Mouse (Mus musculus) lung, postnatal 0 days (tissue): ENCODE measurements around the gene Hvcn1. TPM values are rescaled to one million over a fixed set of nuclear protein-coding genes. Genes with fewer than 3 reads are reported as not detected.
A peak's percentile ranks its signal among the peaks of the same experiment; 100 is the strongest.

Source experiments
- ATAC-seq: fragments of 200-750 bp; cut with Nextera tagmentation; 2 replicates; pipeline ENCODE4 v1.8.0; 2017; ENCODE audit warnings: moderate library complexity
- DNase-seq: peaks from one replicate; pipeline ENCODE4 v3.0.0-alpha.2; 2016; ENCODE audit warnings: low spot score
- H3K27ac ChIP-seq: fragments of 300-500 bp; sonication (generic); 2 replicates; pipeline ENCODE4 v1.5.1; 2014; ENCODE audit warnings: antibody characterized with exemption, mild to moderate bottlenecking, low read length, mixed read lengths
- H3K27me3 ChIP-seq: fragments of 300-500 bp; sonication (generic); replicated peaks from 2 replicates; pipeline ENCODE4 v1.6.1; 2014; ENCODE audit warnings: low read length, mixed read lengths; ENCODE audit not compliant: insufficient read depth
- H3K36me3 ChIP-seq: fragments of 300-500 bp; sonication (generic); 2 replicates; pipeline ENCODE4 v1.6.1; 2014; ENCODE audit warnings: low read length, mixed read lengths; ENCODE audit not compliant: insufficient read depth
- H3K4me1 ChIP-seq: fragments of 300-500 bp; sonication (generic); 2 replicates; pipeline ENCODE4 v1.6.1; 2014; ENCODE audit warnings: antibody characterized with exemption, low read depth, low read length, mixed read lengths; ENCODE audit not compliant: insufficient read depth
- H3K4me2 ChIP-seq: fragments of 300-500 bp; sonication (generic); replicated peaks from 2 replicates; pipeline ENCODE4 v1.6.1; 2014; ENCODE audit warnings: low read depth, mild to moderate bottlenecking, low read length, moderate library complexity, mixed read lengths
- H3K4me3 ChIP-seq: fragments of 300-500 bp; sonication (generic); 2 replicates; pipeline ENCODE4 v1.5.1; 2014; ENCODE audit warnings: low read depth, low read length
- H3K9ac ChIP-seq: fragments of 300-500 bp; sonication (generic); replicated peaks from 2 replicates; pipeline ENCODE4 v1.6.1; 2014; ENCODE audit warnings: low read depth, mild to moderate bottlenecking
- H3K9me3 ChIP-seq: fragments of 300-500 bp; sonication (generic); 2 replicates; pipeline ENCODE4 v1.6.1; 2016; ENCODE audit warnings: low read length, mixed read lengths
- CTCF ChIP-seq: IDR thresholded peaks from 2 replicates; pipeline ENCODE4 v1.5.1; 2016; ENCODE audit warnings: antibody characterized with exemption, mild to moderate bottlenecking
- EP300 ChIP-seq: IDR thresholded peaks from 2 replicates; pipeline ENCODE4 v1.6.1; 2016; ENCODE audit warnings: antibody characterized with exemption, mild to moderate bottlenecking, control low read depth
- WGBS: fragments of 180-500 bp; shearing (Covaris S2); extraction: QIAGEN DNeasy Blood & Tissue Kit; methylation state at CpG from one replicate; pipeline ENCODE4 v1.1.7; 2014; 5-methylcytosine and 5-hydroxymethylcytosine counted together
- polyA plus RNA-seq: library from polyadenylated mRNA; unstranded; fragments of >200 nt; fragmentation: Nextera tagmentation; extraction: Ambion mirVana; gene quantifications from 2 replicates; pipeline ENCODE4 v1.2.1, GENCODE M21; 2015

Gene Hvcn1
- polyA plus RNA-seq, 1 experiment from 2014 or later = 3.7 TPM

DNA sequence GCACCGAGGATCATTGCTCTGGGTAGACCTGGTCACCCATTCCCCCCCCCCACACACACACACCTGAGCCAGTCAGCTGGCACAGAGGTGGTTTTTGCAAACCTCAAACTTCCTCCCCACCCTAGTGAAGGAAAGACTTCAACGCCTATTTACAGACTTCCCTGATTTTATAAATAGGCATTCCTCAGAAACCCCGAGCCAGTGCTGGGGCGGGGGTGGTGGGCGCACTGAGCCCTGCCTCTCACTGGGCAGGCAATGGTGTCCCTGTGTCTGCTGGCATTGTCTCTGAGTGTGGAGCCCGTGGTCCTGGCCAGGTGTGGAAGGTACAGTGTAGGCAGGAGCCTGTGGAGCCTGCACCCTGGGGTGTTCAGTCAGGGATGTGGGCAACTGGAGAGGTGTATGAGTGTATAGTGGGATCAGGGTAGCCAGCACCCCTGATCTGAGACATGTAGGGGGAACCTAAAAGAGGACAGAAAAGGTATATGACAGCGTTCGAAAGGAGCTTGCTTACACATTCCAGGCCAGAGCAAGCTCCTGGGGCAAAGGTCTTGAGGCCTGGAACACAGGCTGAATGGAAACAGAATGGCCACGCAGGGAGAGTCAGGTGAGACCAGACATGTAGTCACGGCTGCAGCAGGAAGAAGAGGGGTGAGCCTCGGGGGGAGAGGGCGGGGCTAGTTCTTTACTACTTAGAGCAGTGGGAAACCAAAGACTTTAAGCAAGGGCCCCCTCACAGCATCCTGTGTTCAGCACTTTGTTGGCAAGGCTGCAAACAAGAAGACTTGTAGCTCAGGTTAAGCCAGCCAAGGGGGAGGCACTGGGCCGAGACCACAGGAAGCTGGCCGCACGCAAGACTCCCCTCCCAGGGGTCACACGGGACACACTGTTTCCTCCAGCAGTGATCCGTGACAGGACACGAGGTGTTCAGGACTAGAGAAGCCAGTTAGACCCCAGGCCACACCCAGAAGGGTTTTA is 13.3 kb downstream of the Hvcn1 start:
- TF ChIP-seq CTCF (no peak), EP300 (no peak)
- DNase-seq (peak; percentile 10), ATAC-seq (peak; percentile 37)
- no peaks in the 10 kb centered on the region for H3K4me1 ChIP-seq
- no peak overlapping the region for H3K4me2 ChIP-seq
- no peak overlapping the region for H3K9ac ChIP-seq
- H3K9me3 ChIP-seq = no peaks in the 10 kb centered on the region
- H3K4me3 ChIP-seq = no peak overlapping the region
- no peaks in the 10 kb centered on the region for H3K36me3 ChIP-seq
- no peak overlapping the region for H3K27ac ChIP-seq
- WGBS = 49% methylated on average over 18 of the region's 18 CpGs
- H3K27me3 ChIP-seq = no peaks in the 10 kb centered on the region

DNA sequence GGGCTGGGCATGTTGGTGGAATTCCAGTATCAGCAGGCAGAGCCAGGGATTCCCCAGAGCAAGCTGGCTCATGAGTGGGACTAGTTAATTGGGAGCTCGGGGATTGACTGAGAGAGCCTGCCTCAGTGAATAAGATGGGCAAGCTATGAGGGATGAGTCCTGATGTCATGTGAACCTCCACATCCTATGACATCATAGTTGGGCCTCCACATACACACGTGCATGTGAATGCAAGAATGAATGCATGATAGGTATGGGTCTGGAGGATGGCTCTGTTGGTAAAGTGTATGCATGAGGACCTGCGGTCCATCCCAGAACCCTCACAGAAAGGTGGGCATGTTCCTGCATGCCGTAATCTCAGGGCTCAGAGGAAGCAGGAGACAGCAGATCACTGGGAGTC is 14.5 kb downstream of the Hvcn1 start:
- no peak overlapping the region for H3K4me3 ChIP-seq
- H3K27me3 ChIP-seq = no peaks in the 10 kb centered on the region
- no peak overlapping the region for H3K27ac ChIP-seq
- TF ChIP-seq CTCF (no peak), EP300 (no peak)
- 88% methylated on average over 4 of the region's 4 CpGs for WGBS
- no peaks in the 10 kb centered on the region for H3K4me1 ChIP-seq
- DNase-seq (no peak), ATAC-seq (no peak)
- H3K9ac ChIP-seq = no peak overlapping the region
- no peak overlapping the region for H3K4me2 ChIP-seq
- H3K9me3 ChIP-seq = no peaks in the 10 kb centered on the region
- H3K36me3 ChIP-seq = no peaks in the 10 kb centered on the region

DNA sequence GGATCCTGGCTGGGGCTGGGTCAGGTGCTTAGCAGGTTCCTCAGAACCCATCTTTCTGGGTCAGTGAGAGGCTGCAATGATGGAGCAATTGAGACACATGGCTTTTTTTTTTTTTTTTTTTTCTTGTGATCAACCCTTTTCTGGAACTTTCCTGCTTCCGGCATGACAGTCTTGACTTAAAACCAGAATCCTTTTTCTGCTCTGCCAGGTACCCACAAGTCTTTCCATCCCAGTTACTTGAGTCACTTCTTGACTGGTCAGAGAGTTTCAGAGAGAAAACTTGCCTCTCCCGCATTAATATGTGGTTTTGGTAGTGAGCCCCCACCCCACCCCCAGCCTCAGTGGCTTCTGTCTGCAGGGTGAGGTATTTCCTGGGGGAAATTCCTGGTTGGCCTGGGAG is 17.7 kb downstream of the Hvcn1 start:
- no peak for ATAC-seq
- Histone ChIP-seq H3K27ac (no peak overlapping the region), H3K4me3 (no peak overlapping the region), H3K9ac (no peak overlapping the region), H3K9me3 (no peaks in the 10 kb centered on the region), H3K4me1 (no peaks in the 10 kb centered on the region), H3K27me3 (no peaks in the 10 kb centered on the region), H3K36me3 (no peaks in the 10 kb centered on the region), H3K4me2 (no peak overlapping the region)
- DNase-seq = no peak
- TF ChIP-seq CTCF (no peak), EP300 (no peak)
- WGBS = 79% methylated on average over 2 of the region's 2 CpGs

DNA sequence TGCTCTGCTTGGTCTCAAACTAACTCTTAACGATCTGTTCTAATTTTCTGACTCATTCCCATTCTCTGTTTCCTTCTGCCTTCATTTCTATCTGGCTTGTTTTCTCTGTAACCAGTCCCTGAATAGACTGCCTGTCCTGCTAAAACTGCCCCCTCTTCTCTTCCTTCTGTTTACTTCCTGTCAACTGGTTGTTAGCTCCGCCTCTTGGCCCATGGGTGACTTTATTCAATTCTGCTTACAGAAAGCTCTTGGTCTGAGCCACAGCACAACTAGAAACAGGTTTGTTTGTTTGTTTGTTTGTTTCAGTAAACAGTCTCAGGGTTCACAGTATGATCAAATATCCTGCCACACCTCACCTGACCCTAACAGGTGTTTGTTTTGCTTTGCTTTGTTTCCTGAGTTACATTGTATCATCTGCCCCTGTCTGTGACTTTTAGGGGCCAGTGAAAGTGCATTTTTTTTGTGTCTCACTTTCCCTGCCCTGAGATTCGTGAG is 21.7 kb downstream of the Hvcn1 start:
- Histone ChIP-seq H3K27ac (no peak overlapping the region), H3K4me2 (no peak overlapping the region), H3K36me3 (no peaks in the 10 kb centered on the region), H3K4me1 (0 out of 2 replicates have a peak, but pooled peaks cover 5% of the 10 kb centered on the region), H3K27me3 (no peaks in the 10 kb centered on the region), H3K9ac (no peak overlapping the region), H3K4me3 (no peak overlapping the region), H3K9me3 (no peaks in the 10 kb centered on the region)
- no peak for ATAC-seq
- WGBS = 69% methylated on average over 3 of the region's 3 CpGs
- TF ChIP-seq EP300 (no peak), CTCF (no peak)
- DNase-seq = no peak

DNA sequence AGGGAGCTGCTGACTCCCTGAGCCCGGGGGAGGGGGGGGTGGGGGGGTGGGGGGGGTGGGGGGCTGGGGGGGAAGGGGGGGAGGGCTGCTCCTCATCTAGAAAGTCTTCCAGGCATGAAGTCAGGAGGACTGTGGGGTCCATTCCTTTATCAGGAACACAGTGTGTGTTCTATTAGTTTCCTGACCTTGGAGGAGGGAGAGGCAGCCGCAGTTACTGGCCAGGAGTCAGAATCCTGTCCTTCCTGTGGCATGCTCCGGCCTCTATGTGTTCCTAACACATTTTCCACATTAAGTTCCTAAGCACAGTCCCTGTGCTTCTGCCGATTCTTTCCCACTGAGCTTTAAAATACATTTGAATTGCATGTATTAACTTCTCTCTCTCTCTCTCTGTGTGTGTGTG is 22.2 kb downstream of the Hvcn1 start:
- no peak overlapping the region for H3K4me3 ChIP-seq
- no peaks in the 10 kb centered on the region for H3K27me3 ChIP-seq
- DNase-seq (peak; percentile 23), ATAC-seq (no peak)
- no peak overlapping the region for H3K9ac ChIP-seq
- H3K9me3 ChIP-seq = no peaks in the 10 kb centered on the region
- H3K36me3 ChIP-seq = no peaks in the 10 kb centered on the region
- H3K27ac ChIP-seq = no peak overlapping the region
- 40% methylated on average over 4 of the region's 4 CpGs for WGBS
- no peak overlapping the region for H3K4me2 ChIP-seq
- TF ChIP-seq EP300 (no peak), CTCF (no peak)
- 0 out of 2 replicates have a peak, but pooled peaks cover 5% of the 10 kb centered on the region for H3K4me1 ChIP-seq

DNA sequence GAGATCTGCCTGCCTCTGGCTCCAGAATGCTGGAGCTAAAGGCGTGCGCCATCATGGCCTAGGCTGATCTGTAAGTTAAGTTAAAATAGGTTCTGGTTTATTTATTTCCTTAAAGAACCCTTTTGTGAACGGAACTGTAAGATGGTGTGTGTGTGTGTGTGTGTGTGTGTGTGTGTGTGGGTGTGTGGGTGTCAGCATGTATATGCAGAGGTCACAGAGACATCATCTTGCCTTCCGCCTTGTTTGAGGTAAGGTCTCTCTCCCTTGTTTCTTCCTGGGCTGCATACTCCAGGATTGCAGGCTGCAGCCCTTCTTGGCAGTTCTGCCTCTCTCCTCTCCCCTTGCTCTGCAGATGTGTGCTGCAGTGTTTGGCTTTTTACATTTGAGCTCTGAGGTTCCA is 24.2 kb downstream of the Hvcn1 start:
- H3K4me2 ChIP-seq = no peak overlapping the region
- H3K36me3 ChIP-seq = no peaks in the 10 kb centered on the region
- no peaks in the 10 kb centered on the region for H3K27me3 ChIP-seq
- H3K4me1 ChIP-seq = 0 out of 2 replicates have a peak, but pooled peaks cover 5% of the 10 kb centered on the region
- TF ChIP-seq CTCF (no peak), EP300 (no peak)
- no peak overlapping the region for H3K27ac ChIP-seq
- no peak for DNase-seq
- H3K9ac ChIP-seq = no peak overlapping the region
- no peaks in the 10 kb centered on the region for H3K9me3 ChIP-seq
- 89% methylated on average over 4 of the region's 4 CpGs for WGBS
- ATAC-seq = no peak
- no peak overlapping the region for H3K4me3 ChIP-seq
